Mouse (Mus musculus) liver, postnatal 0 days (tissue): ENCODE data around the gene Mxi1.

Source experiments
- CTCF ChIP-seq: sonication (generic); IDR thresholded peaks from 2 replicates; pipeline ENCODE4 v1.5.1; 2016; ENCODE audit warnings: antibody characterized with exemption, low read depth
- EP300 ChIP-seq: IDR thresholded peaks from 2 replicates; pipeline ENCODE4 v1.6.1; 2016; ENCODE audit warnings: antibody characterized with exemption, low read depth, mild to moderate bottlenecking

- no peak for TF ChIP-seq CTCF
- TF ChIP-seq EP300: no peak
These were observed 687 bp upstream of the Mxi1 start for GRCm38 (mm10) chr19:53309631-53310030.
